Mouse (Mus musculus): ENCODE measurements around the gene Siah3. TPM values are rescaled to one million over a fixed set of nuclear protein-coding genes. Genes with fewer than 3 reads are reported as not detected.
A peak's percentile ranks its signal among the peaks of the same experiment; 100 is the strongest.
"Not testable (repeated sequence)": the region's sequence is repeated elsewhere in the genome, so short reads cannot be mapped to it uniquely, and the experiment has no call there.

Gene Siah3
- polyA plus RNA-seq, 1 experiment from 2014 or later = 6.9 TPM

- not testable (repeated sequence) for ATAC-seq (ENCODE audit: low read depth); H3K36me3 ChIP-seq; H3K4me3 ChIP-seq; H3K27me3 ChIP-seq; H3K27ac ChIP-seq (replicated peaks); H3K4me2 ChIP-seq; H3K9me3 ChIP-seq
- 0 out of 2 replicates have a peak overlapping the region, but pooled peaks have one; percentile 49 for H3K9ac ChIP-seq
- peaks cover 18% of the 10 kb centered on the region for H3K4me1 ChIP-seq (replicated peaks)
Observed at GRCm38 (mm10) chr14:75446314-75446713, 9.5 kb upstream of the Siah3 start.

- no peak overlapping the region for H3K4me3 ChIP-seq
- no peaks in the 10 kb centered on the region for H3K9me3 ChIP-seq
- H3K27ac ChIP-seq (replicated peaks) = no peak overlapping the region
- peaks cover 54% of the 10 kb centered on the region for H3K4me1 ChIP-seq (replicated peaks)
- no peaks in the 10 kb centered on the region for H3K27me3 ChIP-seq
- H3K36me3 ChIP-seq = no peaks in the 10 kb centered on the region
- ATAC-seq (ENCODE audit: low read depth) = no peak
- H3K9ac ChIP-seq = no peak overlapping the region
- H3K4me2 ChIP-seq = no peak overlapping the region
- 77% methylated on average over 4 of the region's 4 CpGs for WGBS
Observed at GRCm38 (mm10) chr14:75453906-75454305, 1.9 kb upstream of the Siah3 start.

GRCm38 (mm10) chr14:75454716-75455115 is 1.1 kb upstream of the Siah3 start:
- H3K4me2 ChIP-seq = peak overlapping the region; percentile 80
- H3K27me3 ChIP-seq = no peaks in the 10 kb centered on the region
- no peaks in the 10 kb centered on the region for H3K36me3 ChIP-seq
- H3K9ac ChIP-seq = no peak overlapping the region; the same call in 1 of the 2 replicates
- H3K4me3 ChIP-seq = no peak overlapping the region
- peak; percentile 38; the same call in 1 of the 2 replicates for ATAC-seq (ENCODE audit: low read depth)
- peaks cover 63% of the 10 kb centered on the region for H3K4me1 ChIP-seq (replicated peaks)
- H3K9me3 ChIP-seq = no peaks in the 10 kb centered on the region
- WGBS = 9% methylated on average over 4 of the region's 4 CpGs
- H3K27ac ChIP-seq (replicated peaks) = peak overlapping the region; percentile 83

- Histone ChIP-seq H3K9me3 (no peaks in the 10 kb centered on the region), H3K4me2 (peak overlapping the region; percentile 80), H3K36me3 (no peaks in the 10 kb centered on the region), H3K9ac (peak overlapping the region; percentile 70), H3K27me3 (no peaks in the 10 kb centered on the region), H3K27ac (replicated peaks) (peak overlapping the region; percentile 83), H3K4me1 (replicated peaks) (peaks cover 68% of the 10 kb centered on the region), H3K4me3 (peak overlapping the region; percentile 52)
- 26% methylated on average over 3 of the region's 3 CpGs for WGBS
- no peak for ATAC-seq (ENCODE audit: low read depth)
Observed at GRCm38 (mm10) chr14:75455361-75455742, 430 bp upstream of the Siah3 start.

- H3K36me3 ChIP-seq = no peaks in the 10 kb centered on the region
- H3K27ac ChIP-seq (replicated peaks) = peak overlapping the region; percentile 83
- peak overlapping the region; percentile 70 for H3K9ac ChIP-seq
- peak overlapping the region; percentile 52 for H3K4me3 ChIP-seq
- ATAC-seq (ENCODE audit: low read depth) = peak; percentile 68
- peak overlapping the region; percentile 80 for H3K4me2 ChIP-seq
- WGBS = 5% methylated on average over 13 of the region's 13 CpGs
- H3K4me1 ChIP-seq (replicated peaks) = peaks cover 81% of the 10 kb centered on the region
- no peaks in the 10 kb centered on the region for H3K9me3 ChIP-seq
- no peaks in the 10 kb centered on the region for H3K27me3 ChIP-seq
Observed at GRCm38 (mm10) chr14:75456489-75457220, 873 bp downstream of the Siah3 start.

GRCm38 (mm10) chr14:75457221-75457600 is 1.4 kb downstream of the Siah3 start:
- peak overlapping the region; percentile 80 for H3K4me2 ChIP-seq
- no peaks in the 10 kb centered on the region for H3K27me3 ChIP-seq
- peak overlapping the region; percentile 52 for H3K4me3 ChIP-seq
- H3K4me1 ChIP-seq (replicated peaks) = peaks cover 82% of the 10 kb centered on the region
- H3K36me3 ChIP-seq = no peaks in the 10 kb centered on the region
- ATAC-seq (ENCODE audit: low read depth) = peak; percentile 47; the same call in 1 of the 2 replicates
- H3K27ac ChIP-seq (replicated peaks) = peak overlapping the region; percentile 83
- WGBS = 22% methylated on average over 8 of the region's 8 CpGs
- no peaks in the 10 kb centered on the region for H3K9me3 ChIP-seq
- peak overlapping the region; percentile 70 for H3K9ac ChIP-seq

GRCm38 (mm10) chr14:75459431-75459830 is 3.6 kb downstream of the Siah3 start:
- 71% methylated on average over 10 of the region's 10 CpGs for WGBS
- Histone ChIP-seq H3K4me1 (replicated peaks) (peaks cover 72% of the 10 kb centered on the region), H3K27me3 (no peaks in the 10 kb centered on the region), H3K4me3 (no peak overlapping the region), H3K4me2 (peak overlapping the region; percentile 80), H3K9ac (peak overlapping the region; percentile 4; the same call in 1 of the 2 replicates), H3K36me3 (no peaks in the 10 kb centered on the region), H3K27ac (replicated peaks) (peak overlapping the region; percentile 59; the same call in 1 of the 2 replicates), H3K9me3 (no peaks in the 10 kb centered on the region)
- no peak for ATAC-seq (ENCODE audit: low read depth)

- no peak overlapping the region for H3K27ac ChIP-seq (replicated peaks)
- peak overlapping the region; percentile 80 for H3K4me2 ChIP-seq
- WGBS = 25% methylated on average over 3 of the region's 3 CpGs
- no peak overlapping the region for H3K4me3 ChIP-seq
- ATAC-seq (ENCODE audit: low read depth) = no peak
- no peaks in the 10 kb centered on the region for H3K9me3 ChIP-seq
- no peaks in the 10 kb centered on the region for H3K27me3 ChIP-seq
- H3K4me1 ChIP-seq (replicated peaks) = peaks cover 66% of the 10 kb centered on the region
- H3K9ac ChIP-seq = peak overlapping the region; percentile 4
- H3K36me3 ChIP-seq = no peaks in the 10 kb centered on the region
Observed at GRCm38 (mm10) chr14:75459991-75460390, 4.2 kb downstream of the Siah3 start.

GRCm38 (mm10) chr14:75460436-75460835 is 4.7 kb downstream of the Siah3 start:
- Histone ChIP-seq H3K4me2 (peak overlapping the region; percentile 80), H3K4me1 (replicated peaks) (peaks cover 62% of the 10 kb centered on the region), H3K9ac (peak overlapping the region; percentile 4; the same call in 1 of the 2 replicates), H3K36me3 (no peaks in the 10 kb centered on the region), H3K9me3 (no peaks in the 10 kb centered on the region), H3K4me3 (no peak overlapping the region), H3K27ac (replicated peaks) (no peak overlapping the region), H3K27me3 (no peaks in the 10 kb centered on the region)
- ATAC-seq (ENCODE audit: low read depth) = no peak
- WGBS = 69% methylated on average over 3 of the region's 3 CpGs

GRCm38 (mm10) chr14:75461770-75462169 is 6.0 kb downstream of the Siah3 start:
- H3K4me2 ChIP-seq = no peak overlapping the region
- no peak for ATAC-seq (ENCODE audit: low read depth)
- 89% methylated on average over 4 of the region's 4 CpGs for WGBS

GRCm38 (mm10) chr14:75463171-75463570 is 7.4 kb downstream of the Siah3 start:
- peaks cover 35% of the 10 kb centered on the region for H3K4me1 ChIP-seq (replicated peaks)
- no peak overlapping the region for H3K4me3 ChIP-seq
- no peak overlapping the region for H3K4me2 ChIP-seq
- H3K27me3 ChIP-seq = no peaks in the 10 kb centered on the region
- H3K36me3 ChIP-seq = no peaks in the 10 kb centered on the region
- no peak overlapping the region for H3K9ac ChIP-seq
- 88% methylated on average over 4 of the region's 4 CpGs for WGBS
- no peak overlapping the region for H3K27ac ChIP-seq (replicated peaks)
- H3K9me3 ChIP-seq = no peaks in the 10 kb centered on the region
- no peak for ATAC-seq (ENCODE audit: low read depth)

More at GRCm38 (mm10) chr14:75461770-75462169, 6.0 kb downstream of the Siah3 start:
- Histone ChIP-seq H3K27me3 (no peaks in the 10 kb centered on the region), H3K4me3 (no peak overlapping the region), H3K9ac (no peak overlapping the region), H3K36me3 (no peaks in the 10 kb centered on the region), H3K4me1 (replicated peaks) (peaks cover 49% of the 10 kb centered on the region), H3K9me3 (no peaks in the 10 kb centered on the region), H3K27ac (replicated peaks) (no peak overlapping the region)

GRCm38 (mm10) chr14:75468941-75469340 is 13.2 kb downstream of the Siah3 start:
- Histone ChIP-seq H3K4me1 (replicated peaks) (peaks cover 20% of the 10 kb centered on the region), H3K9ac (no peak overlapping the region), H3K36me3 (no peaks in the 10 kb centered on the region), H3K27ac (replicated peaks) (no peak overlapping the region), H3K4me2 (no peak overlapping the region), H3K27me3 (no peaks in the 10 kb centered on the region), H3K4me3 (no peak overlapping the region), H3K9me3 (no peaks in the 10 kb centered on the region)
- no peak for ATAC-seq (ENCODE audit: low read depth)
- 86% methylated on average over 4 of the region's 4 CpGs for WGBS

Measured in neural tube, embryonic 13.5 days (tissue).